8 mouse cellular contexts compared by ENCODE assay signal in the genomic region with DNA sequence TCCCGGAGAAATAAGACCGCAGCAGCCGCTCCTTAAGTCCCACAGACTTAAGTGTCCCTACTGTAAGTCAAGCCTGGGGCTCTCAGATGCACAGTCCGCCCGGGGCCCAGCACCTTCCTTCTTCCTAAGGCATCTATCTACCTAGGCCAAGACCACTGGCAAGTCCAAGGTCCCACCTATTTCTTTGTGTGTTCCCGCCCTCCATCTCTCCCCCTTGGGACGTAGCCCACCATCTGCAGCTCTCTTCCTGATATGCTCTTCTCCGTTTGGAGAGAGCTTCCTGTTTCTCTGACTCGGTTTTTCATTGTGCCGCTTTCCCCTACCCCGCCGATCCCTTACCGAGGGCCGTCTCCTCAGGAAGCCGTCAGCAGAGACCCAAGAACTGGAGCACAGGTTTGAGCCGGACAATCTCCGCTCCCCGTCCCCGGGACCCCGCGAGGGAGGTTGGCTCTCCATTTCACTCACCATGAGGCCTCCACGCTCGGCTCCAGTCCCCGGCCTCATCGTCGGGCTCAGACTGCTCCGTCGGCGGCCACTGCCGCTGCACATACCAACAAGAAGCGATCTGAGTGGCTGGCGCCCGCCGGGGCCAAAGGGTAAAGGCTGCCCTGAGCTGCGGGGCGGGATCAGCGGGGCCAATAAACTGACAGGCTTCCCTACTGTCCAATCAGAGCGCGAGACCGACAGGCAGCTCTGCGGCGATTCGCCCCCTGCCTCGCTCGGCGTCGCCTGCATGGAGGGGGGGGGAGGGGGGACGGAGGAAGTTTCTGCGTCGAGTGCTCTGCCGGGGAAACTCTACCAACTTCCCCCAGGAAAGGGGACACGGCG. TPM values are rescaled to one million over a fixed set of nuclear protein-coding genes. Genes with fewer than 3 reads are reported as not detected.
DNase-seq lines count a peak whose midpoint lies in the region; ATAC-seq lines count a peak whose summit lies in the region.

TSS of gene Prpf40a (minus strand) at position 601 of the 828 bp plus-strand sequence.

- peaks cover 35% of the 10 kb centered on the region for H3K36me3 ChIP-seq in heart, embryonic 10.5 days
- H3K36me3 ChIP-seq in kidney, embryonic 15.5 days, result peaks cover 26% of the 10 kb centered on the region

- peak within 1 kb of the TSS; percentile 91 for H3K4me3 ChIP-seq in heart, embryonic 10.5 days
- peak within 1 kb of the TSS; percentile 76 for H3K4me3 ChIP-seq in kidney, embryonic 15.5 days (replicated peaks)

- ATAC-seq in erythroblast, adult 5-6 weeks (replicated peaks; ENCODE audit: low FRiP score, poor library complexity, severe bottlenecking), result peak; percentile 93
- ATAC-seq in kidney, embryonic 15.5 days (replicated peaks; ENCODE audit: low FRiP score), result peak; percentile 97
- peak; percentile 91 for ATAC-seq in monocyte, adult 5-6 weeks (replicated peaks; ENCODE audit: insufficient number of reproducible peaks, low FRiP score, low TSS enrichment, poor library complexity, severe bottlenecking)

- peaks cover 5% of the 10 kb centered on the region for H3K4me1 ChIP-seq in heart, embryonic 10.5 days
- peaks cover 15% of the 10 kb centered on the region for H3K4me1 ChIP-seq in kidney, embryonic 15.5 days

- H3K27me3 ChIP-seq in heart, embryonic 10.5 days (ENCODE audit: insufficient read depth, poor library complexity, severe bottlenecking), result no peaks in the 10 kb centered on the region
- no peaks in the 10 kb centered on the region for H3K27me3 ChIP-seq in kidney, embryonic 15.5 days

- WGBS in heart, embryonic 10.5 days, result under 1% methylated on average over 41 of the region's 53 CpGs
- 0% methylated on average over 51 of the region's 53 CpGs for WGBS in kidney, embryonic 15.5 days

- H3K4me2 ChIP-seq in kidney, embryonic 15.5 days, result peak within 1 kb of the TSS; percentile 69

- H3K9me3 ChIP-seq in heart, embryonic 10.5 days, result no peaks in the 10 kb centered on the region
- no peaks in the 10 kb centered on the region for H3K9me3 ChIP-seq in kidney, embryonic 15.5 days (replicated peaks)

- H3K27ac ChIP-seq in heart, embryonic 10.5 days, result peak within 1 kb of the TSS; percentile 98
- H3K27ac ChIP-seq in kidney, embryonic 15.5 days, result peak within 1 kb of the TSS; percentile 98

- peak; percentile 99 for DNase-seq in B cell, adult 2 months
- peak; percentile 100 for DNase-seq in brain, adult 2 months (ENCODE audit: low read depth, low spot score)
- DNase-seq in heart, embryonic 10.5 days (ENCODE audit: low spot score), result peak; percentile 99
- peak; percentile 99 for DNase-seq in liver
- peak; percentile 98 to 99 for DNase-seq in spleen, postnatal 4 days (ENCODE audit: low spot score in 2 of 2)

- H3K9ac ChIP-seq in kidney, embryonic 15.5 days, result peak within 1 kb of the TSS; percentile 83

RNA-seq across cellular contexts. Expression of gene Prpf40a, which starts in this region (rescaled TPM):
- 27.2 and 33.4 TPM in 2 replicates for total RNA-seq in erythroblast, adult 5-6 weeks (2015; ENCODE audit: low replicate concordance)
- 59.0 and 78.6 TPM in 2 replicates for total RNA-seq in erythroblast, adult 5-6 weeks (2017; ENCODE audit: low replicate concordance)
- 115 and 141 TPM in 2 replicates for polyA plus RNA-seq in heart, embryonic 10.5 days (2016; fragmentation: Nextera tagmentation; extraction: Ambion mirVana)
- 157 and 168 TPM in 2 replicates for polyA plus RNA-seq in kidney, embryonic 15.5 days (2015; fragmentation: Nextera tagmentation; extraction: Ambion mirVana)
- 123 to 202 TPM (median 164 TPM) in 3 replicates for total RNA-seq in monocyte, adult 5-6 weeks (2017)

Comparison
In these comparisons a context has a peak if more than half of its experiments do, and no peak if none do; other contexts are left out.
1. Peak in every context shown above with its lines: DNase-seq, ATAC-seq, H3K4me3 ChIP-seq and H3K27ac ChIP-seq.